Mouse (Mus musculus) limb, embryonic 13.5 days (tissue): ENCODE data around the gene Adamtsl1. TPM values are rescaled to one million over a fixed set of nuclear protein-coding genes. Genes with fewer than 3 reads are reported as not detected.

Source experiments
- ATAC-seq: fragments of 200-750 bp; cut with Nextera tagmentation; 2 replicates; pipeline ENCODE4 v1.8.0; 2017; ENCODE audit warnings: low read depth, moderate number of reproducible peaks, moderate TSS enrichment; ENCODE audit not compliant: low FRiP score
- H3K27ac ChIP-seq: fragments of 300-500 bp; sonication (generic); 2 replicates; pipeline ENCODE4 v1.5.1; 2015; ENCODE audit warnings: inconsistent platforms, mild to moderate bottlenecking, moderate library complexity
- H3K27me3 ChIP-seq: fragments of 300-500 bp; sonication (generic); 2 replicates; pipeline ENCODE4 v1.6.1; 2015; ENCODE audit warnings: mild to moderate bottlenecking, inconsistent platforms
- H3K36me3 ChIP-seq: fragments of 300-500 bp; sonication (generic); 2 replicates; pipeline ENCODE4 v1.6.1; 2015; ENCODE audit warnings: inconsistent platforms, mild to moderate bottlenecking, moderate library complexity
- H3K4me1 ChIP-seq: fragments of 300-500 bp; sonication (generic); 2 replicates; pipeline ENCODE4 v1.6.1; 2015; ENCODE audit warnings: inconsistent platforms
- H3K4me2 ChIP-seq: fragments of 300-500 bp; sonication (generic); replicated peaks from 2 replicates; pipeline ENCODE4 v1.6.1; 2015; ENCODE audit warnings: inconsistent platforms, mild to moderate bottlenecking, moderate library complexity
- H3K4me3 ChIP-seq: fragments of 300-500 bp; sonication (generic); 2 replicates; pipeline ENCODE4 v1.5.1; 2015; ENCODE audit warnings: moderate library complexity, mild to moderate bottlenecking, inconsistent platforms
- H3K9ac ChIP-seq: fragments of 300-500 bp; sonication (generic); 2 replicates; pipeline ENCODE4 v1.6.1; 2015; ENCODE audit warnings: mild to moderate bottlenecking, inconsistent platforms
- H3K9me3 ChIP-seq: fragments of 300-500 bp; sonication (generic); 2 replicates; pipeline ENCODE4 v1.6.1; 2016; ENCODE audit warnings: inconsistent platforms
- WGBS: fragments of 180-500 bp; shearing (Covaris S2); methylation state at CpG from one replicate; pipeline ENCODE4 v1.1.7; 2015; 5-methylcytosine and 5-hydroxymethylcytosine counted together
- polyA plus RNA-seq: library from polyadenylated mRNA; unstranded; fragments of >200 nt; fragmentation: Nextera tagmentation; extraction: Ambion mirVana; gene quantifications from 2 replicates; pipeline ENCODE4 v1.2.1, GENCODE M21; 2015

Gene Adamtsl1
- polyA plus RNA-seq, 1 experiment from 2014 or later, result 53.2 TPM

DNA sequence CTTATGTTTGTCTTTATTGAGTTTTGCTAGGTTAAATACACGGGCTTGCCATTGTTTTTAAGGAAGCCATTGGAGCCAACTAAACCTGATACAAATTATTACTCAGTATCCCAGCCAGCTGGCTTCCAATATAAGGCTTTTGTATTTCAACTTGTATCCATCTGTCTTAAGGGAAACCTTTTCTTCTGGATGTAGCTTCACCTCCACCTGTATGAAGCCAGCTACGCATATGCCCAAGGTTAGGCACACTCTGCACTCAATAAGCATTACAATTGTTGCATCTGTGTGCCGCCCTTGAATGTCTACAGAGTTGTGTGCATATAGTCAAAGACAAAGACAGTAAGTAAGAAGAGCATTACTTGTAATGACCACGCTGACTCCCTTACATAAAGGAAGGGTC lies 835.4 kb downstream of the Adamtsl1 start:
- Histone ChIP-seq H3K27me3 (no peaks in the 10 kb centered on the region), H3K4me1 (0 out of 2 replicates have a peak, but pooled peaks cover 3% of the 10 kb centered on the region), H3K36me3 (no peaks in the 10 kb centered on the region; the same call in 1 of the 2 replicates), H3K4me3 (no peak overlapping the region), H3K4me2 (no peak overlapping the region), H3K9me3 (no peaks in the 10 kb centered on the region), H3K27ac (no peak overlapping the region), H3K9ac (no peak overlapping the region)
- no peak for ATAC-seq
- WGBS, result 88% methylated on average over 4 of the region's 4 CpGs

- Histone ChIP-seq H3K36me3 (peaks cover 16% of the 10 kb centered on the region; the same call in 1 of the 2 replicates), H3K27ac (no peak overlapping the region), H3K9ac (no peak overlapping the region), H3K4me2 (no peak overlapping the region), H3K4me3 (no peak overlapping the region), H3K27me3 (no peaks in the 10 kb centered on the region), H3K9me3 (no peaks in the 10 kb centered on the region), H3K4me1 (0 out of 2 replicates have a peak, but pooled peaks cover 3% of the 10 kb centered on the region)
- no peak for ATAC-seq
- WGBS, result 61% methylated on average over 4 of the region's 4 CpGs
These were observed 838.1 kb downstream of the Adamtsl1 start for GRCm38 (mm10) chr4:86352121-86352520.

- no peak overlapping the region for H3K9ac ChIP-seq
- no peaks in the 10 kb centered on the region for H3K9me3 ChIP-seq
- H3K27me3 ChIP-seq, result no peaks in the 10 kb centered on the region
- H3K27ac ChIP-seq, result no peak overlapping the region
- H3K4me2 ChIP-seq, result no peak overlapping the region
- 84% methylated on average over 4 of the region's 4 CpGs for WGBS
- no peak for ATAC-seq
- peaks cover 20% of the 10 kb centered on the region; the same call in 1 of the 2 replicates for H3K36me3 ChIP-seq
- H3K4me3 ChIP-seq, result no peak overlapping the region
- peaks cover 3% of the 10 kb centered on the region; the same call in 1 of the 2 replicates for H3K4me1 ChIP-seq
These were observed 839.6 kb downstream of the Adamtsl1 start for GRCm38 (mm10) chr4:86353550-86353949.

- no peak overlapping the region for H3K9ac ChIP-seq
- no peak overlapping the region for H3K4me2 ChIP-seq
- H3K4me1 ChIP-seq, result peaks cover 10% of the 10 kb centered on the region
- ATAC-seq, result no peak
- 57% methylated on average over 5 of the region's 5 CpGs for WGBS
- no peaks in the 10 kb centered on the region for H3K27me3 ChIP-seq
- H3K27ac ChIP-seq, result 0 out of 2 replicates have a peak overlapping the region, but pooled peaks have one; percentile 10
- H3K4me3 ChIP-seq, result no peak overlapping the region
- H3K36me3 ChIP-seq, result peaks cover 20% of the 10 kb centered on the region; the same call in 1 of the 2 replicates
- H3K9me3 ChIP-seq, result no peaks in the 10 kb centered on the region
These were observed 845.4 kb downstream of the Adamtsl1 start for GRCm38 (mm10) chr4:86359398-86359797.

DNA sequence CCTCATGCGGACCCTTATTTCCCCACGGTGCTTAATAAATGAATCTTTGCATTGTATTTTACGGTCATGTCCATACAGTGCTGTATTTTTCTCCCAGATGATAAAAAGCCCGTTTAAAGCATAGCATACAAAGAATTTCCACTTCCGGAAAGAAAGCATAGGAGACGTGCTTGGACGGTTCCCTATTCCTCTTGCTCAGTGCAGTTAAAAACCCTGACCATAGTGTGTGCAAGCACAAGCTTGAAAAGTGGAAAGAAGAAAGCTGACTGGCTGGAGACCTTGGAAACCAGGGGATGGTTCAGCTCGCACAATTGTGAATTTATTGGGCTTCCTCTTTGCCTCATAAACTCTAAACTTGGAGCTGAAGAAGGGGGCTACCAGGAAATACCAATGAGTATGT lies 855.1 kb downstream of the Adamtsl1 start:
- Histone ChIP-seq H3K9me3 (no peaks in the 10 kb centered on the region), H3K4me2 (peak overlapping the region; percentile 28), H3K9ac (no peak overlapping the region), H3K27me3 (no peaks in the 10 kb centered on the region), H3K4me1 (peaks cover 46% of the 10 kb centered on the region), H3K36me3 (0 out of 2 replicates have a peak, but pooled peaks cover 3% of the 10 kb centered on the region), H3K4me3 (no peak overlapping the region), H3K27ac (peak overlapping the region; percentile 61; the same call in 1 of the 2 replicates)
- 22% methylated on average over 8 of the region's 8 CpGs for WGBS
- ATAC-seq, result peak; percentile 74

DNA sequence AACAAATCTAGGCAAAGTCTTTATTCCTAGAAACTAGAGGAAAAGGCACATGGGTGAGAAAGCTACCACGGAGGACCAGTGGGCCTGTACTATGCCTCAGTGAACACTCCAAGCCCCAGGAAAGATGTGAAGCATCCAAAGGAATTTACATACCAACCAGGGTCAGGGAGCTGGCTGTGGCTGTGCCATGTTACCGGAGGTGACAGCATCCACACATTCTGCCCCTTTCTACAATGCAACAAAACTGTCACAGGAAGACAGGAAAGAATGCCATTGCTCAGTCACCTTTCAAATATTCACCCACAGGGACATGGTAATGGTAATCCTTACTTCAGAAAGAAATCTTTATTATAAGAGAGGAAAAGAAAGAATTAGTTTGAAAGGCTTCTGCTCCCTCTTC lies 859.2 kb downstream of the Adamtsl1 start:
- Histone ChIP-seq H3K27me3 (no peaks in the 10 kb centered on the region), H3K9me3 (no peaks in the 10 kb centered on the region), H3K9ac (no peak overlapping the region), H3K27ac (no peak overlapping the region), H3K4me3 (no peak overlapping the region), H3K4me1 (peaks cover 32% of the 10 kb centered on the region), H3K36me3 (peaks cover 11% of the 10 kb centered on the region), H3K4me2 (no peak overlapping the region)
- 78% methylated on average over 2 of the region's 2 CpGs for WGBS
- no peak for ATAC-seq

GRCm38 (mm10) chr4:86383124-86383523 lies 869.2 kb downstream of the Adamtsl1 start:
- Histone ChIP-seq H3K27ac (no peak overlapping the region), H3K4me1 (peaks cover 55% of the 10 kb centered on the region), H3K36me3 (peaks cover 20% of the 10 kb centered on the region), H3K27me3 (no peaks in the 10 kb centered on the region), H3K9ac (no peak overlapping the region), H3K9me3 (no peaks in the 10 kb centered on the region), H3K4me2 (no peak overlapping the region), H3K4me3 (no peak overlapping the region)
- 74% methylated on average over 2 of the region's 2 CpGs for WGBS
- ATAC-seq, result no peak

DNA sequence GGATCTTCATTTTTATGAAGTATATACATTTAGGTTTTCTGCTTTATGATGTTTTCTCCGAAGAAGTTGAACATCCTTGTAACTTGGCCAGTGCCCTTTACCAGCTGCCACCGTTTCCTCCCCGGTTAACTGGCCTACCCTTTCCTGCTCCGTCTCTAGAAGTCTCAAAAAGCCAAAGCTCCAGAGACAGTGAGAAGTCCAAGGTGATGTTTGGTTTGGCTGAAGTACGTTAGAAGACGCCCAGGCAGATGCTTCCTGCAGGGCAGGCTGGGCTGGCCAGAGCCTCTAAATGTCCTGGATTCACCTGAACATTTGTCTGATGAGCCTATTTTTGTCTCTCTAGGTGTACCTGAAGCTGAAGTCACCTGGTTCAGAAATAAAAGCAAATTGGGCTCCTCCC lies 871.1 kb downstream of the Adamtsl1 start:
- Histone ChIP-seq H3K4me2 (no peak overlapping the region), H3K27ac (no peak overlapping the region), H3K36me3 (peaks cover 20% of the 10 kb centered on the region), H3K9me3 (no peaks in the 10 kb centered on the region), H3K9ac (no peak overlapping the region), H3K27me3 (no peaks in the 10 kb centered on the region), H3K4me1 (peaks cover 53% of the 10 kb centered on the region), H3K4me3 (no peak overlapping the region)
- no peak for ATAC-seq
- WGBS, result 83% methylated on average over 6 of the region's 6 CpGs

GRCm38 (mm10) chr4:86388430-86388829 lies 874.5 kb downstream of the Adamtsl1 start:
- WGBS, result 26% methylated on average over 5 of the region's 5 CpGs
- Histone ChIP-seq H3K27me3 (no peaks in the 10 kb centered on the region), H3K4me1 (peaks cover 42% of the 10 kb centered on the region), H3K4me3 (no peak overlapping the region), H3K9me3 (no peaks in the 10 kb centered on the region), H3K9ac (no peak overlapping the region), H3K27ac (peak overlapping the region; percentile 78), H3K4me2 (no peak overlapping the region), H3K36me3 (peaks cover 17% of the 10 kb centered on the region)
- ATAC-seq, result peak; percentile 88

DNA sequence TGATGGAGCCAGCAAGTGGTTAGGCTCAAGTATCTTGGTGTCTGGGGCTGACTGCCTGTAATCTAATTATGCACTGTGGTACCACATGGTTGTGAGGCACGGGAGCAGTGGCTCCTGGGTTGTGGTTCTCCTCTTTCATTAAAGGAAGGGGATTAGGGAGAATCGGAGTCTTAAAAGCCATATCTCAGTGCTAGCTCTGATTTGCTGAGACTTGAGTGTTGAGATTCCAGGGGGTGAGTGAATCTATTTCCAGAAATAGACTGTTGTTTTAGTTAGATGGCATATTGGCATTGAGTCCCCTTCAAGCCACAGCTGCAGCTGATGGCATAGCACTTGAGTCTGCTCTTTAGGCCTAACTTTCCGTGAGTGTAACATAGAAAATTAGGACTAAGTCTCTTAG lies 877.2 kb downstream of the Adamtsl1 start:
- Histone ChIP-seq H3K27ac (no peak overlapping the region), H3K9me3 (no peaks in the 10 kb centered on the region), H3K9ac (no peak overlapping the region), H3K4me3 (no peak overlapping the region), H3K4me2 (no peak overlapping the region), H3K4me1 (peaks cover 63% of the 10 kb centered on the region), H3K36me3 (peaks cover 4% of the 10 kb centered on the region; the same call in 1 of the 2 replicates), H3K27me3 (no peaks in the 10 kb centered on the region)
- 55% methylated on average over 3 of the region's 3 CpGs for WGBS
- no peak for ATAC-seq

- peak; percentile 78 for ATAC-seq
- H3K36me3 ChIP-seq, result no peaks in the 10 kb centered on the region
- no peaks in the 10 kb centered on the region for H3K27me3 ChIP-seq
- no peak overlapping the region for H3K4me2 ChIP-seq
- H3K4me1 ChIP-seq, result peaks cover 53% of the 10 kb centered on the region
- 24% methylated on average over 6 of the region's 6 CpGs for WGBS
- H3K9me3 ChIP-seq, result no peaks in the 10 kb centered on the region
- no peak overlapping the region for H3K4me3 ChIP-seq
- no peak overlapping the region for H3K9ac ChIP-seq
- peak overlapping the region; percentile 74; the same call in 1 of the 2 replicates for H3K27ac ChIP-seq
These were observed 881.7 kb downstream of the Adamtsl1 start for GRCm38 (mm10) chr4:86395636-86396035.

DNA sequence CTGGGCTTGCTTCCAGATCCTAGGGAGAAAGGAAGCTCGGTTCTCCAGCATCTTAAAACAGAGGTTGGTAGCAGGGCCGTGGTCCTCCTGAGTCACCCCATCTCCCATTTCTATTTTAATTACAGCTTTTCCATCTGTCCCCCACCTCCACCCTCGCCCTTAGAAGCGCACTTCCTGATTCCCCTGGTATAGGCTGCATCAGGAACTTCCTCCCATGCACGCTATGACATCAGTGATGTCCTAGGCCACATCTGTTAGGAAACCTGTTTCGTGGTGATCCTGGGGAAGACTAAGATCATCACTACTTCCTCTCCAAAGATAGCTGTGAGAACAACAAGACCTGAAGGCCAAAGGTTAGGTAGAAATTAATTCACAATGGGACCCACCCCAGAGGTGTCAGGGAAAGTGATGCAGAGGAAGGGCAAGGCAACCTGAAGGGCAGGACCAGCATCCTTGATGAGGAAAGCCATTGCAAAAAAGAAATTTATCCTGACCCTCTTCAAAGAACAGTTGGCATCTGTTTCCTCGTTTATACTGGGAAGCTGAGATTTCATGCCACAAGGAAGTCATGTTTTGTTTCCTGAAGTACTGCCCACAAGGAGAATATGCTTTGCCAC lies 882.8 kb downstream of the Adamtsl1 start:
- H3K4me2 ChIP-seq, result no peak overlapping the region
- H3K4me1 ChIP-seq, result peaks cover 57% of the 10 kb centered on the region
- no peaks in the 10 kb centered on the region for H3K9me3 ChIP-seq
- H3K36me3 ChIP-seq, result no peaks in the 10 kb centered on the region
- H3K27ac ChIP-seq, result no peak overlapping the region
- no peak overlapping the region for H3K4me3 ChIP-seq
- WGBS, result 78% methylated on average over 7 of the region's 7 CpGs
- no peak for ATAC-seq
- H3K9ac ChIP-seq, result no peak overlapping the region
- no peaks in the 10 kb centered on the region for H3K27me3 ChIP-seq

GRCm38 (mm10) chr4:86397470-86397869 lies 883.5 kb downstream of the Adamtsl1 start:
- no peaks in the 10 kb centered on the region for H3K27me3 ChIP-seq
- H3K27ac ChIP-seq, result peak overlapping the region; percentile 6; the same call in 1 of the 2 replicates
- ATAC-seq, result no peak
- H3K4me1 ChIP-seq, result peaks cover 57% of the 10 kb centered on the region
- H3K36me3 ChIP-seq, result no peaks in the 10 kb centered on the region
- no peak overlapping the region for H3K4me3 ChIP-seq
- no peak overlapping the region for H3K4me2 ChIP-seq
- H3K9ac ChIP-seq, result no peak overlapping the region
- WGBS, result 64% methylated on average over 2 of the region's 2 CpGs
- H3K9me3 ChIP-seq, result no peaks in the 10 kb centered on the region
